Mouse (Mus musculus): ENCODE measurements around the gene Adamts17.

DNA sequence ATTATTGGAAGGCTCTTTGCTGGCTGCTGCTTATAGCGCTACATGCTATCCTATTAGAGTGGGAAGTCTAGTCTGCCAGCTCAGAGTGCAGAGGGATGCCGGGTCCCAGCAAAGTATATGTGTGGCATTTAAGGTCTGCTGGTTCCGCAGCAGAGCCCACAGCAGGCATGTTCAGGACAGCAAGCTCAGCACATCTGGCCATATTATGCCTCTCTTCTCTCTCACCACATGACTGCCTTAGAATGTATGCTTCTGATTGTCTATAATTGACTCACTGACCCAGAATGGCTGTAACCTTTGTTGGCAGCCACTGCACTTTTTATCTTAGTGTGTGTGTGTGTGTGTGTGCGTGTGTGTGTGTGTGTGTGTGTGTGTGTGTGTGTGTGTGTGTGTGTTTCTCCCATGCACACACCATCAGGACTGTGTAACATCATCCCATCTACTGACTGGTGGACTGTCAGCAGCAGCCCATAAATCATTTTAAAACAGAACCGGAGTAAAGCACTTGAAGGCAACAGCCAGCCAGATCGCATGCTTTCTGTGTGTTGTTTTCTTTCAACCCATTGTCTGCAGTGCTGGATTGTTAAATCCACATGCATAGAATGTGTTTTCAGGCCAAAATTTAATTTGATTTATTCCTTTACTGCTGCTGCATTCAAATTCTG, 127.1 kb downstream of the Adamts17 start:
- TF ChIP-seq CTCF (IDR thresholded peaks at IDR 0.05; ENCODE audit: extremely low read depth, insufficient read length, insufficient replicate concordance, low read depth, low read length) (no peak), POLR2A (IDR thresholded peaks at IDR 0.05; ENCODE audit: low read depth, low read length) (no peak)
